Mouse (Mus musculus) C2C12 (cell line): ENCODE measurements around the gene Cyb5d2.
A peak's percentile ranks its signal among the peaks of the same experiment; 100 is the strongest.

Source experiments
- CEBPB ChIP-seq: IDR thresholded peaks from one replicate; pipeline ENCODE4 v1.6.1; 2011; ENCODE audit warnings: low read depth, mild to moderate bottlenecking, control low read depth, moderate library complexity
- CTCF ChIP-seq: IDR thresholded peaks from one replicate; pipeline ENCODE4 v1.5.1; 2011; ENCODE audit not compliant: control insufficient read depth, insufficient read depth, insufficient read length
- FOSL1 ChIP-seq: IDR thresholded peaks from one replicate; pipeline ENCODE4 v1.8.0; 2011; ENCODE audit warnings: mild to moderate bottlenecking, low read length; ENCODE audit not compliant: poor library complexity, insufficient read depth, severe bottlenecking
- MAX ChIP-seq: IDR thresholded peaks from one replicate; pipeline ENCODE4 v1.6.1; 2011; ENCODE audit warnings: mild to moderate bottlenecking, control low read depth
- MYOD1 ChIP-seq: IDR thresholded peaks from one replicate; pipeline ENCODE4 v1.6.1; 2011; ENCODE audit warnings: low read depth; ENCODE audit not compliant: control insufficient read depth, insufficient read length
- MYOG ChIP-seq: IDR thresholded peaks from one replicate; pipeline ENCODE4 v1.6.1; 2011; ENCODE audit not compliant: control insufficient read depth, insufficient read length; ENCODE audit errors: extremely low read depth
- USF1 ChIP-seq: IDR thresholded peaks from one replicate; pipeline ENCODE4 v1.6.1; 2011; ENCODE audit warnings: low read depth, mild to moderate bottlenecking, control low read depth, moderate library complexity

- TF ChIP-seq CEBPB (no peak), USF1 (peak; percentile 42), CTCF (no peak), MAX (no peak), MYOG (no peak), FOSL1 (no peak), MYOD1 (no peak)
Measured at GRCm38 (mm10) chr11:72771461-72771860, 24.5 kb downstream of the Cyb5d2 start.
